Mouse (Mus musculus): Measurements from ENCODE around the gene Mtss1l. TPM values are rescaled to one million over a fixed set of nuclear protein-coding genes. Genes with fewer than 3 reads are reported as not detected.

Mtss1l gene
- polyA plus RNA-seq, 2 experiments: 0.52 to 2.6 TPM

- DNase-seq (ENCODE audit: low read depth in 3 of 3, low spot score in 3 of 3) (no peak), ATAC-seq (ENCODE audit: insufficient read depth) (no peak)
- WGBS (ENCODE audit: insufficient replicate concordance): 84% methylated on average over 35 of the region's 35 CpGs
- Histone ChIP-seq H3K4me2 (ENCODE audit: low read depth) (no peak overlapping the region), H3K9me3 (ENCODE audit: control insufficient read depth, low read length) (no peaks in the 10 kb centered on the region), H3K9ac (replicated peaks) (no peak overlapping the region), H3K27ac (no peak overlapping the region), H3K27me3 (ENCODE audit: control insufficient read depth, insufficient read depth, low read length) (no peaks in the 10 kb centered on the region), H3K36me3 (replicated peaks; ENCODE audit: control insufficient read depth, insufficient read depth, low read depth) (no peaks in the 10 kb centered on the region), H3K4me1 (replicated peaks; ENCODE audit: control insufficient read depth in 2 of 2, insufficient read depth in 2 of 2, low read length in 1 of 2) (no peaks in the 10 kb centered on the region), H3K4me3 (ENCODE audit: insufficient read depth in 1 of 2, low read depth in 2 of 2, low read length in 2 of 2) (no peak overlapping the region)
- TF ChIP-seq EP300 (IDR thresholded peaks at IDR 0.05; ENCODE audit: low read depth) (no peak), CTCF (IDR thresholded peaks at IDR 0.05; ENCODE audit: low read depth) (no peak)
Observed at GRCm38 (mm10) chr8:110738591-110739195, 17.4 kb downstream of the Mtss1l start.

DNA sequence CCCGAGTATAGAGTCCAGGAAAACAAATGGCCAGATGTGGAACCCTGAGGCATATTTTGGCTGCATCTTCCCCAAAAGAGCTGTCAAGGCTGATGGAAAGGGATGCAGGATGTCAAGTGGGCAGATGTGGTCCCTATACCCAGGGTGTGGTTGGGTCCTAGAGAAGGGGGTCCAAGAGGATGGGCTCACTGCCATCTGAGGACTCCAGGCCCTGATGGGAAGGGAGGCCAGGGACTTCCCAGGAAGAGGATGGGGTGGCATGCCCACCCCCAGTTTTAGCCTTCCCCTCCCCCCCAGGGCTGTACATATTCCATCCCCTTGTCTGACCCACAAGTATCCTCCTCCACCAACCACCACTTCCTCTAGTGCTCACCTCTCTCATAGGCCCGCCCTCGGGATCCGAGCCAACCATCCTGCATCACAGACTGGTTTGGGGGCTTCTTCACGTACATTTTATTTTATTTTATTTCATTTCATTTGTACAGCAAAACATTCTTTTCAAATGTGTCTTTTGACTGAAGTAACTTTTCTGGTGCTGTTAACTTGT is 19.4 kb downstream of the Mtss1l start:
- WGBS (ENCODE audit: insufficient replicate concordance): 56% methylated on average over 5 of the region's 5 CpGs
- no peak for DNase-seq (ENCODE audit: low read depth in 3 of 3, low spot score in 3 of 3)
- Histone ChIP-seq H3K4me2 (ENCODE audit: low read depth) (no peak overlapping the region), H3K4me1 (replicated peaks; ENCODE audit: control insufficient read depth in 2 of 2, insufficient read depth in 2 of 2, low read length in 1 of 2) (no peaks in the 10 kb centered on the region), H3K27me3 (ENCODE audit: control insufficient read depth, insufficient read depth, low read length) (no peaks in the 10 kb centered on the region), H3K4me3 (ENCODE audit: insufficient read depth in 1 of 2, low read depth in 2 of 2, low read length in 2 of 2) (no peak overlapping the region), H3K27ac (no peak overlapping the region), H3K36me3 (replicated peaks; ENCODE audit: control insufficient read depth, insufficient read depth, low read depth) (no peaks in the 10 kb centered on the region), H3K9ac (replicated peaks) (no peak overlapping the region), H3K9me3 (ENCODE audit: control insufficient read depth, low read length) (no peaks in the 10 kb centered on the region)
- TF ChIP-seq CTCF (IDR thresholded peaks at IDR 0.05; ENCODE audit: low read depth): no peak
- no peak for TF ChIP-seq EP300 (IDR thresholded peaks at IDR 0.05; ENCODE audit: low read depth)
- no peak for ATAC-seq (ENCODE audit: insufficient read depth)

- H3K27ac ChIP-seq: no peak overlapping the region
- TF ChIP-seq CTCF (IDR thresholded peaks at IDR 0.05; ENCODE audit: low read depth): no peak
- TF ChIP-seq EP300 (IDR thresholded peaks at IDR 0.05; ENCODE audit: low read depth): no peak
- no peaks in the 10 kb centered on the region for H3K36me3 ChIP-seq (replicated peaks; ENCODE audit: control insufficient read depth, insufficient read depth, low read depth)
- ATAC-seq (ENCODE audit: insufficient read depth) (no peak), DNase-seq (ENCODE audit: low read depth in 3 of 3, low spot score in 3 of 3) (no peak)
- 63% methylated on average over 15 of the region's 15 CpGs for WGBS (ENCODE audit: insufficient replicate concordance)
- H3K9me3 ChIP-seq (ENCODE audit: control insufficient read depth, low read length): no peaks in the 10 kb centered on the region
- H3K4me2 ChIP-seq (ENCODE audit: low read depth): no peak overlapping the region
- no peaks in the 10 kb centered on the region for H3K27me3 ChIP-seq (ENCODE audit: control insufficient read depth, insufficient read depth, low read length)
- no peak overlapping the region for H3K4me3 ChIP-seq (ENCODE audit: insufficient read depth in 1 of 2, low read depth in 2 of 2, low read length in 2 of 2)
- no peak overlapping the region for H3K9ac ChIP-seq (replicated peaks)
- no peaks in the 10 kb centered on the region for H3K4me1 ChIP-seq (replicated peaks; ENCODE audit: control insufficient read depth in 2 of 2, insufficient read depth in 2 of 2, low read length in 1 of 2)
Observed at GRCm38 (mm10) chr8:110741816-110742451, 20.7 kb downstream of the Mtss1l start.

DNA sequence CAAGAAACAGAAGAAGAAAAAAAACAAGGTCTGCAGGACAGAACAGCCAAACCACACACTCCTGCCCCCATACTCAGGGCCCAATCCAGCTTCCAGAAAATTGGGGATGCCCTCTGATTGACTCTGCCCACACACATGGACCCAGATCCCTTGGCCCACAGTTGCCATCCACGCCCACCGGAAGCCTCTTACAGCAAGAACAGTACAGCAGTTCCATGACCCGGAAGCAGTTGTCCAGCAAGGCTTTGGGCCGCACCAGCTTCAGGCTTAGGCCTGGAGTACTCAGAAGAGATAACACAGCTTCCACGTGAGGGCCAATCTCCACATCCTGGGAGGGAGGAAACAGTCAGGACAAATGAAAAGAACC is 21.2 kb downstream of the Mtss1l start:
- Histone ChIP-seq H3K27me3 (ENCODE audit: control insufficient read depth, insufficient read depth, low read length) (no peaks in the 10 kb centered on the region), H3K27ac (no peak overlapping the region), H3K36me3 (replicated peaks; ENCODE audit: control insufficient read depth, insufficient read depth, low read depth) (no peaks in the 10 kb centered on the region), H3K4me1 (replicated peaks; ENCODE audit: control insufficient read depth in 2 of 2, insufficient read depth in 2 of 2, low read length in 1 of 2) (no peaks in the 10 kb centered on the region), H3K4me2 (ENCODE audit: low read depth) (no peak overlapping the region), H3K9me3 (ENCODE audit: control insufficient read depth, low read length) (no peaks in the 10 kb centered on the region), H3K4me3 (ENCODE audit: insufficient read depth in 1 of 2, low read depth in 2 of 2, low read length in 2 of 2) (no peak overlapping the region), H3K9ac (replicated peaks) (no peak overlapping the region)
- DNase-seq (ENCODE audit: low read depth in 3 of 3, low spot score in 3 of 3) (no peak), ATAC-seq (ENCODE audit: insufficient read depth) (no peak)
- 57% methylated on average over 5 of the region's 5 CpGs for WGBS (ENCODE audit: insufficient replicate concordance)
- TF ChIP-seq CTCF (IDR thresholded peaks at IDR 0.05; ENCODE audit: low read depth) (no peak), EP300 (IDR thresholded peaks at IDR 0.05; ENCODE audit: low read depth) (no peak)

GRCm38 (mm10) chr8:110745162-110745561 is 23.9 kb downstream of the Mtss1l start:
- Histone ChIP-seq H3K4me2 (ENCODE audit: low read depth) (no peak overlapping the region), H3K27me3 (ENCODE audit: control insufficient read depth, insufficient read depth, low read length) (no peaks in the 10 kb centered on the region; the same call in 1 of the 2 replicates), H3K4me3 (ENCODE audit: insufficient read depth in 1 of 2, low read depth in 2 of 2, low read length in 2 of 2) (no peak overlapping the region), H3K9ac (replicated peaks) (no peak overlapping the region), H3K4me1 (replicated peaks; ENCODE audit: control insufficient read depth in 2 of 2, insufficient read depth in 2 of 2, low read length in 1 of 2) (no peaks in the 10 kb centered on the region), H3K27ac (no peak overlapping the region), H3K9me3 (ENCODE audit: control insufficient read depth, low read length) (no peaks in the 10 kb centered on the region), H3K36me3 (replicated peaks; ENCODE audit: control insufficient read depth, insufficient read depth, low read depth) (no peaks in the 10 kb centered on the region)
- ATAC-seq (ENCODE audit: insufficient read depth) (no peak), DNase-seq (ENCODE audit: low read depth in 3 of 3, low spot score in 3 of 3) (no peak)
- no peak for TF ChIP-seq CTCF (IDR thresholded peaks at IDR 0.05; ENCODE audit: low read depth)
- no peak for TF ChIP-seq EP300 (IDR thresholded peaks at IDR 0.05; ENCODE audit: low read depth)
- WGBS (ENCODE audit: insufficient replicate concordance): 74% methylated on average over 10 of the region's 10 CpGs
